Mouse (Mus musculus) small intestine, adult 2 months (tissue): ENCODE data around the gene BC067074. TPM values are rescaled to one million over a fixed set of nuclear protein-coding genes. Genes with fewer than 3 reads are reported as not detected.

ENCODE experiments used
- H3K27ac ChIP-seq: fragments of 200-500 bp; 2 replicates; pipeline ENCODE4 v1.5.1; 2012; ENCODE audit warnings: low read depth, low read length, control low read depth, inconsistent platforms; ENCODE audit not compliant: insufficient read depth
- H3K27me3 ChIP-seq: fragments of 200-500 bp; 2 replicates; pipeline ENCODE4 v1.6.1; 2012; ENCODE audit warnings: mild to moderate bottlenecking, moderate library complexity, low read length, inconsistent platforms; ENCODE audit not compliant: control insufficient read depth, insufficient read depth
- H3K36me3 ChIP-seq: fragments of 200-500 bp; 2 replicates; pipeline ENCODE4 v1.6.1; 2012; ENCODE audit warnings: mild to moderate bottlenecking, low read length, control low read depth, inconsistent platforms; ENCODE audit not compliant: control insufficient read depth, insufficient read depth
- H3K4me1 ChIP-seq: fragments of 200-500 bp; 2 replicates; pipeline ENCODE4 v1.6.1; 2012; ENCODE audit warnings: low read length, inconsistent platforms, mixed read lengths; ENCODE audit not compliant: control insufficient read depth, insufficient read depth, insufficient read length
- H3K4me3 ChIP-seq: fragments of 200-500 bp; 2 replicates; pipeline ENCODE4 v1.5.1; 2012; ENCODE audit warnings: low read depth, mild to moderate bottlenecking, control low read depth, inconsistent platforms, low read length, moderate library complexity
- CTCF ChIP-seq: fragments of 200-500 bp; IDR thresholded peaks from 2 replicates; pipeline ENCODE4 v1.5.1; 2012; ENCODE audit warnings: low read depth, mild to moderate bottlenecking, control low read depth, inconsistent platforms, low read length, moderate library complexity, mixed read lengths; ENCODE audit not compliant: insufficient replicate concordance, insufficient read length; ENCODE audit errors: extremely low read depth
- POLR2A ChIP-seq: fragments of 200-500 bp; IDR thresholded peaks from 2 replicates; pipeline ENCODE4 v1.6.1; 2012; ENCODE audit warnings: low read depth, mild to moderate bottlenecking, control low read depth, inconsistent platforms, low read length, moderate library complexity
- WGBS: fragments of 180-500 bp; shearing (Covaris S2); methylation state at CpG from one replicate; pipeline ENCODE4 v1.1.7; 2018; 5-methylcytosine and 5-hydroxymethylcytosine counted together
- polyA plus RNA-seq: library from polyadenylated mRNA; depleted of rRNA; stranded (reverse); fragments of >200 nt; gene quantifications from 2 replicates; pipeline ENCODE4 v1.2.3, GENCODE M21; 2012

BC067074 gene
- polyA plus RNA-seq, 1 experiment, result 0.10 TPM

DNA sequence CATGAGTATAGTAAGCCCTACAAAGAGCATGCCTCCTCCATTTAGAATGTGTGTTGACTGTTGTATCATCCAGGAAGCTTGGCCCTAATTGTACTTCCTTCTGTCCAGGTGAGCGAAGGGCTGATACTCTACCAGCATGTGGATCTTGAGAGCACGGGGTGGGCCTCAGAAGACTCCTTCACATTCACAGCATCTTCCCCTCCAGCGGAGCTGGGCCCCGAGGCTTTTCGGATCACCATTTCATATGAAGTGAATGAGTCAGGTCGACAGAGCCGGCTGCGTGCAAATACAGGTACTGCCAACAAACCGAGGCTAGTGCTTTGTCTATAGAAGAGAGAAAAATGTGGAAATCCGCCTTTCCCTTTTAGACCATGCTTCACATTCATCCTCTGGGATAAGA, 73.0 kb downstream of the BC067074 start:
- Histone ChIP-seq H3K4me1 (no peaks in the 10 kb centered on the region), H3K4me3 (no peak overlapping the region), H3K27me3 (no peaks in the 10 kb centered on the region), H3K36me3 (no peaks in the 10 kb centered on the region), H3K27ac (no peak overlapping the region)
- TF ChIP-seq POLR2A (no peak), CTCF (no peak)
- WGBS, result 91% methylated on average over 10 of the region's 10 CpGs

DNA sequence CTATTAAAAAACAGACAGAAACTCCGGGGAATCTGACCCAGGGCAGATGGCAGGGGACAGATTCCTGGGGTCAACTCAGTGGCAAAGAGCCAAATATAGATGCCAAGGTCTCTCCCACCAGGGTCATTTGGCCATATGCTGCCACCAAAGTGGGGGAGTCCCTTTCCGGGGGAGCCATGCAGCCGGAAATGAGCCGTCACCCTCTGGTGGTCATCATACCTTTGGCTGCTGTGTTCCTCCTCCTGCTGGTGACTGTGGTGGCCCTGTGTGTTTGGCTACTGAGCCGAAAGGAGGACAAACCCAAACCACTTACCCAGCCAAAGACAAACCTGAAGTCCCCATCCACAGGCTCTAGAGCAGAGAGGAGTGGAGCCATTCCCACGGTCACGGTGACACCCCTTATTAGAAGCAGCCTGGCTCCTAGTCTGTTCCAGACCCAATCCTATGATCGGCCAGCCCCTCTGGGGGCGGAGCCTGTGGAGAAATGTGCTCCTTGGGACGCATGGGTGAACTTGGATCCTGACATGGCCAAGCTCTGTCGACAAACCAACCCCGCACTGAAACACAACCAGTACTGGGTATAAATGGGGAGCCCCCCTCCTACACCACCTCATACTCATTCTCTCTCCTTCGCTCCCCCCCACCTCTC, 76.1 kb downstream of the BC067074 start:
- WGBS, result 81% methylated on average over 13 of the region's 13 CpGs
- H3K4me1 ChIP-seq, result no peaks in the 10 kb centered on the region
- H3K36me3 ChIP-seq, result no peaks in the 10 kb centered on the region
- no peaks in the 10 kb centered on the region for H3K27me3 ChIP-seq
- H3K4me3 ChIP-seq, result no peak overlapping the region
- no peak for TF ChIP-seq POLR2A
- TF ChIP-seq CTCF, result no peak
- H3K27ac ChIP-seq, result no peak overlapping the region

DNA sequence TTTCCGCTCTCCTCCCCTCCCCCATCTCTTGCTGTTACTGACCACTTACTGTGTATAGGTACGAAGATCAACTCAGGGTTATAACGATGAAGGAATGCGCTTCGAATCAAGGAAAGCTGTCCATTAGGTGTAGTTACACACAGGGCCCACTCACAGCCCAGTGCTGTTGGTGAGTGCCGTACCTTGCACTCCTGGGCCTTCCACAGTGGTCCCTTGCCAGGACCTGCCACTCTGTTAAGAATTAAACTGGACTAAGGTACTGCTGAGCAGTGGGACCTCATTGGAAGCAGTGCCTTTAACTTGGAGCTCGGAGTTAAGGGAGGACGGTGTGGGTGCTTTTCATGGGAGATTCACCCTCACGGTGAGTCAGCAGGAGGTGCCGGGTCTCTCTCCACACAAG, 76.7 kb downstream of the BC067074 start:
- Histone ChIP-seq H3K27ac (no peak overlapping the region), H3K27me3 (no peaks in the 10 kb centered on the region), H3K4me3 (no peak overlapping the region), H3K4me1 (no peaks in the 10 kb centered on the region), H3K36me3 (no peaks in the 10 kb centered on the region)
- TF ChIP-seq CTCF, result no peak
- no peak for TF ChIP-seq POLR2A
- WGBS, result 83% methylated on average over 10 of the region's 10 CpGs

DNA sequence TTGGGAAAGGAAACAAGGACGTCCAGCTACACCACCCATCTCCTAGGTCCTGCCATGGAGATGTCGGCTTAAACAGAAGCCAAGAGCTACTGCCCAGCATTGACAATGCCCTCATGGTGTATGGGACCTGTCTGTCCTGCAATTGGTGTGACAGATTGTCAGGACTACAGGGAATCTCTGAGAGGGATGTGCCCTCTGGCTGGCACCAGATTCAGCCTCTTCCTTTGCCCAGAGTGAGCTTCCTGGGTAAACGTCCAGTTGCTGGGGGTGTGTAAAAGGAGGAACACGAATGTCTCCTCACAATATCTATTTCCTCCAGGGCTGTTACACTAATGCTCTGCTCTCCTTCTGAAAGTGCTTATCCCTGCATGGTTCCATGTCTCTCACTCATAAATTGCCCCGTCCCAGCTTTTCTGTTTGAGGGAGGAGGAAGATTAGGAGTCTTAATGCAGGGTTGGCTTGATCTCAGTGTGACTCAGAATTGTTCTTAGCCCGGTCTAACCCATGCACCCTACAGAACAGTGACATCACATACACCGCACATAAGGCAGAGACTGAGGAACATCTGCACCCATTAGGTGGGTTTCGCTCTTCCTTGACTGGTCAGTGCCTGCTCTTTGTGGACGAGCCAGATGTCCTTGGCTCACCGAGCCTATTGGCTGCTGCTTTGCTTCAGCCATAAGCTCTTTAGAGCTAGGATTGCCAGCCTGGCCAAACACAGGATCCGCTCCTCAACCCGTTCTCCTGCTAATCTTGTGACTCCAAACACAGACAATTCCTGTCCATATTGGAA, 80.5 kb downstream of the BC067074 start:
- H3K4me1 ChIP-seq, result no peaks in the 10 kb centered on the region
- H3K4me3 ChIP-seq, result no peak overlapping the region
- 67% methylated on average over 12 of the region's 12 CpGs for WGBS
- H3K27ac ChIP-seq, result no peak overlapping the region
- no peaks in the 10 kb centered on the region for H3K27me3 ChIP-seq
- TF ChIP-seq CTCF, result no peak
- TF ChIP-seq POLR2A, result no peak
- no peaks in the 10 kb centered on the region for H3K36me3 ChIP-seq

DNA sequence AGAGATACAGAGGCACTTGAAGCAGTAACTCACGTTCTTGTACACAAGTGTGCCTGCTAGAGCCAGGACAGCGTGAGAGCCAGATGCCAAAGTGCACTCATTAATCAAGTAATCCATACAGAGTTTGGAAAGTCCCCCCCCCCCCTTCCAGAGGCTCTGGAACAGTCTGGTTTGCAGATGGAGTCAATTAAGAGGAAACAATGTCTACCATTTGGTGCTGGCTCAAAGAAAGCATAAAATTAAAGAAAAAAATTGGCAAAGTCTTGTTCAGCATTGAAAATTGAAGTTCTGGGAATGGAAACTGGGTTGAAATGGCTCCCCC, 81.1 kb downstream of the BC067074 start:
- H3K27me3 ChIP-seq, result no peaks in the 10 kb centered on the region
- no peaks in the 10 kb centered on the region for H3K36me3 ChIP-seq
- H3K27ac ChIP-seq, result no peak overlapping the region
- no peaks in the 10 kb centered on the region for H3K4me1 ChIP-seq
- TF ChIP-seq POLR2A (no peak), CTCF (no peak)
- WGBS, result 21% methylated on average over 2 of the region's 2 CpGs
- H3K4me3 ChIP-seq, result no peak overlapping the region

DNA sequence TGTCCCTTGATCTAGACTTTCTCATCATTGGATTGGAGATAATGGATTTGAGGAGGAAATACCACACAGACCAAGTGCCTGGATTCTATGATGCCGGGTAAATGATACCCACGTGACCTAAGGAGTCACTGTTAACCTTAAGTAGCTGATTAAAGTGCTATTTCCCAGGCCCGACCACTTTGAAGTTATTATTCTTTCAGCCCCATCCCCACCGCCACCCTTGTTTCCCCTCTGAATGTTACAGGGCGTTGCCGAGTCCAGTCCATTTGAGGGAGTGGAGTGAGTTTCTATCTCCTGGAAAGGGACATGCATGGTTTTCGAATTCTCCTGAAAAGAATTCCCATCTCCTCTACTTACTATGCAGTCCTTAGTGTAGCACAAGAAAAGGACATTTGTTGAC, 84.7 kb downstream of the BC067074 start:
- H3K36me3 ChIP-seq, result no peaks in the 10 kb centered on the region
- 80% methylated on average over 7 of the region's 7 CpGs for WGBS
- no peak overlapping the region for H3K4me3 ChIP-seq
- H3K27ac ChIP-seq, result no peak overlapping the region
- TF ChIP-seq POLR2A (no peak), CTCF (no peak)
- H3K27me3 ChIP-seq, result no peaks in the 10 kb centered on the region
- no peaks in the 10 kb centered on the region for H3K4me1 ChIP-seq

DNA sequence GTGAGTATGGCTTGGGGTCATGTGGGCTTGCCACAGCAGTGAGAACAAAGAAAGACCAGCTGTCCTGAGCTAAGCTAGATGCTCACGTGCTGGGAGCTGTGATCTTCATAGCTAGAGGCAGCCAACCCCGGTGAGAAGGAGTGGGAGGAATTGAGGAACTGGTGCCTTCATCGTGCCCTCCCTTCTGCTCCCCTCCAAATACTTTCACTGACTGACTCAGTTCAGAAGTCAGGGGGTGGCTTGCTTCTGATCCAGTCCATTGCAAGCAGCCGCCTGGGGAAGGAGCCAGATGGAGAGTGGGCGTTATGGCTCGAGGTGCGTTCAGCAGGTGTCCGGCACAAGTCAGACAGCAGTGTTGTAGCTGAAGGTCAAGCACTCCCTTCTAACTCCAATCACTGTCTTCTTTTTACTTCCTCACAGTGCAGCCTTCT, 86.0 kb downstream of the BC067074 start:
- H3K4me3 ChIP-seq, result no peak overlapping the region
- no peaks in the 10 kb centered on the region for H3K27me3 ChIP-seq
- no peaks in the 10 kb centered on the region for H3K36me3 ChIP-seq
- H3K27ac ChIP-seq, result no peak overlapping the region
- 80% methylated on average over 8 of the region's 8 CpGs for WGBS
- no peaks in the 10 kb centered on the region for H3K4me1 ChIP-seq
- TF ChIP-seq CTCF (no peak), POLR2A (no peak)
